Mouse (Mus musculus) neutrophil, adult 5-6 weeks (primary cell): ENCODE results near the gene Stambp. TPM values are rescaled to one million over a fixed set of nuclear protein-coding genes. Genes with fewer than 3 reads are reported as not detected.

Source experiments
- ATAC-seq: fragments of 151-379, 151-347 bp; 2 replicates; pipeline ENCODE4 v1.8.0; 2017; ENCODE audit warnings: mild to moderate bottlenecking, moderate TSS enrichment; ENCODE audit not compliant: insufficient number of reproducible peaks, poor library complexity, low FRiP score, severe bottlenecking; ENCODE audit errors: extremely low read depth
- total RNA-seq: library from RNA; stranded (forward); fragments of 200-1000 nt; gene quantifications from 2 replicates; pipeline ENCODE4 v1.2.3, GENCODE M21; 2017

The Stambp gene
- total RNA-seq, 1 experiment from 2014 or later, result 4.8 TPM

DNA sequence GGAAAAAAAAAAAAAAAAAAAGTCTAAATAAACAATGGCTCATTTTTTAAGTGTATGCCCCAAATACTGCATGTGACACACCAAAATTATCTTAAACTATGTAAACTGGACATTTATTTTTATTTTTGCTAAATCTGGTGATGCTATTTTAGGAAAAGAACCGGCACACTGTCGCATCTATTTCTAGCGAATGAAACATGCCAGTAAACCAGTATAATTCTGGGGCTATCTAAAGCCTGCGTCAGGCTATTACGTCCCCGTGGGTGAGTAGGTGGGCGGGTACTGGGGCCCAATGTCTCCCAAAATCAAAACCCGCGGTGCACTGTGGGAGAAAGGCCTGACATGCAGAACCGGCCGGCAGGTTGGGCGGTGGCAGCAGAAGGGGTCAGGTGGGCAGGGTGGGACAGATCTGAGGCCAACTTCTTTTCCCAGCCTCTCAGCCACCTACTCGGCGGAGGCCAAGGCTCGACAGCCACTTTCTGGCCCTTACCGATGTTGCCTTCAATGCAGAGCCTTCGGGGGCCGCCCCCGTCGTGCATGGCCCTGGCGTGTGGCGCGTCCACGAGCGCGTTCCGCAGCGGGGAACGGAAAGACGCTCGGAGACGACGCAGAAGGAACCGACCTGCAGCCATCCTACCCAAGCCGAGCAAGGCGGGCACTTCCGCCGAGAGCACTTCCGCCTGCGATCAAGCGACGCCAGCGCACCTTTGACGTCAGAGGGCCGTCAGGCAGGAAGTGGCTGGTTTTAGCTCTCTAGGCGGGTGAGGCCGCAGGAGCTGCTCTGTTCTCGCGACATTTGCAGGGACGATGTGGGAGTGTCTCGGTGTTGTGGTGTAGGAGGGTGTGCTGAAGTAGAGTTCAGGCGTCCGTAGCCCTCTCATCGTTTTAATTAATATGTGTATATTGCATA is 66.0 kb downstream of the Stambp start, which contains the start of gene Dguok:
Gene Dguok, minus strand, starts transcription at position 712 of the 910 bp plus-strand sequence.
- ATAC-seq, result peak; percentile 96

DNA sequence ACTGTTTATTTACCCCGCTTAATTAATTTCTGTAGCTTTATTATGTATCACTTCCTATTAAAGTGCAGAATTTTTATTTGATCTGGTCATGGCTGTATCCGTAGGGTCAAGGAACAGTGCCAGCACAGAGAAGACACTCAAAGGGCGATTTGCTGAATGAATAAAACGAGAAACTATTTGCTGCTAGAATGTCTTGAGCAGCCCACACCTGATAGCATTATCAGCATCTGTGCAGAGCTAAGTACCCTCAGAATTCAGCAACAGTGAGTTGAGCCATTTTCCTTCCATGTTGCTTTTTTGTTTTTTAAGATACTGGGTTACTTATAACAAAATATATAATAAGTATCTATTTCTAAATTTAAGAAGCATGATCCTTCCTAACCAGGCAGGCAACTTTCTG is 67.0 kb downstream of the Stambp start:
- ATAC-seq, result no peak

DNA sequence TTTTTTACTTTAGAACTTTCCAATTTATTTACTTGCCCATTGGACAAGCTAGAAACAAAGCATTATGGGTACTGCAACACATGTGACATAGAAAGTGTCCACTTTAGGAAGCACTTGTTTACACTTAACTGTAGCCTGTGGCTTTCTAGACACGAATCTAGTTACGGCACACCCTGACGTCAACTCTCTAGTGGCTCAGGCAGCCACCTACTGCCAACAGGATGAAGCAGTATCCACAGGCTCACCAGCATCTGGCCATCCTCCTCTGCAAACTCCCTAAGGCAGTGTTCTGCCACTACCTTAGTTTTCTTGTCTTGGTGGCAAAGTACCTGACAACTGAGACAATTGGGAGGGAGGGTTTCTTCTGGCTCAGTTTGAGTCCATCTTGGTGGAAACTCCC is 69.2 kb downstream of the Stambp start:
- no peak for ATAC-seq

DNA sequence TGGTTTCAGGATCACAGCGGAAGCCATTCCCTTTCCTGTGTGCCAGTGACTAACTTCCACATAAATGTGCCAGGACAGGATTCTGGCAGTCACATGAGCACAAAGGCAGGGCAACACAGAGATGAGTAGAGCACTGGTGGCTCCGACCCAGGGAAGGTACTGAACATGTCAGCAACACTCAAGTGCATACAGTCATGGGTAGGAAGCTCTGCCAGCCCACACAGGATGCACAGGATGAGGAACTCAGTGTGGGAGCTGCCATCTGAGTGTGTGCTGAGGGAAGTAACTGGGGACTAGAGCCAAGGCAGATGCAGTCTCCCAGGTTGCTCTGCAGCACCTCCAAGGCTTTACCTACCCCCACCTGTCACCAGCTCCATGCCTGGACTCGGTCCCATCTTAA is 69.9 kb downstream of the Stambp start:
- ATAC-seq, result no peak

DNA sequence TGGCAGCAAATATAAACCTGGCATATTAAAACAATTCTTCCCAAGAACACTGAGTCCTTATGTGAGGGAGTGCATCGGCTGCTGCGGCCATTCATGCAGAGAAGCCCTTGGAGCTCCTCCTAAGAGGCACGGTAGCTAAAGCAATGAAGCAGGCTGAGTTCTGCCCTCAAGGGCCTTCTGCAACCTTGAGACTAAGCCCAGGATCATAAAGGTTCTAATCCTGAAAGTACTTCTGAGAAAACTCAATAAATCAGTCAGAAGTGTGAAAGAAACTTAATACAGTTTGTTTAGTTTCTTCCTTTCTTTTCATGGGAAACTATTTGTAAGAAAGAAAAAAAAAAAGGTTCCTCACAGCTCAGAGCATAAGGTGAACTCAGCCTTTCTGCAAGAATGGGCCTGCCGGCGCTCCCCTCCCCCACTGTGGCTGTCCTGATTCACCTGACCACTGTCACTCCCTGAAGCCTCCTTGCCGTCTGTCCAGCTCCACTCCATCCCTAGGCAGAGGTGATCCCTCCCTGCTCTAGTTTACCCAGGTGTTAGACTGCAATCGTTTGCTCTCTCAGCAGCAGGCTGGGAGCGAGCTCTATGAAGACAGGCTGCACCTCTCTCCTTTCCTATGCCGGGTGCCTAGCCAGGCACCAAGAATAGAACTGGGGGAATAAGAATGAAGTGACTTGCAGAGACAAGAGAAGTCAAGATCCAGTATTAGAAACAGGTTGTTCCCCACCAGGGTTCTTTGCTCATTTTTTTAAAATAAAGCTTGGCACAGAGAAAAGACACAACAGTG is 70.8 kb downstream of the Stambp start:
- no peak for ATAC-seq

DNA sequence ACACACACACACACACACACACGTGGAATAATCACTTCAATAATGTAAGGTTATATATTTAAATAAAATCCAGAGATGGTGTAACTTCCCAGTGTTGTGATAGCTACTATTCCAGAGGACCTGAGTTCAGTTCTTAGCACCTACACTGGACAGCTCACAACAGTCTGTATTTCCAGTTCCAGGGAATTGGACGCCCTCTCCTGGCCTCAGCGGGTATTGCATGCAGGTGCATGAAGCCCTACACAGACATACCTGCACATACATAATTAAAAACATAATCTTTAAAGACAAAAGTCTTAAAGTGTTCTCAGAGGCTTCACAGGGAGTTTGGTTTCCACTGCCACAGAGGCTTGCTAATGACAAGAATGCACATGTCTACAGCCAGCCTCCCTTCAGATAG is 72.1 kb downstream of the Stambp start:
- ATAC-seq, result no peak

DNA sequence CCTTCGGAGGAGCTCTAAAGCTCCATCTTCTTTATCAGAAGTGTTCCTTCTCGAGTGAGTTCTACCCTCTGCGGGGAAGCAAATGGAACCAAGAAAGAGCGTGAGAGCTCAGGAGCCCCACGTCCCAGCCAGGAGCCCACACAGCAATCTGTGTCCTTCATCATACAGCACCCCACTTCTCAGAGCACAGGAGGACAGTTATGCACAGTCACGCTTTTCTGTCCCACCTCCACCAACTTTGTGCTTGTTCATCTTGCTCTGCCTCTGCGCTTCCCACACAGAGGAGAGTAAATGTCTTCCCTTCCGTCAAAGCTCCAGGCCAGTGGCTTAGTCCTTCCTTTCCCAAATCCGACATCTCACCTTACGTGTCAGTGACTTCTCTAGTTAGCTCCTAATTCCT is 73.5 kb downstream of the Stambp start:
- no peak for ATAC-seq

DNA sequence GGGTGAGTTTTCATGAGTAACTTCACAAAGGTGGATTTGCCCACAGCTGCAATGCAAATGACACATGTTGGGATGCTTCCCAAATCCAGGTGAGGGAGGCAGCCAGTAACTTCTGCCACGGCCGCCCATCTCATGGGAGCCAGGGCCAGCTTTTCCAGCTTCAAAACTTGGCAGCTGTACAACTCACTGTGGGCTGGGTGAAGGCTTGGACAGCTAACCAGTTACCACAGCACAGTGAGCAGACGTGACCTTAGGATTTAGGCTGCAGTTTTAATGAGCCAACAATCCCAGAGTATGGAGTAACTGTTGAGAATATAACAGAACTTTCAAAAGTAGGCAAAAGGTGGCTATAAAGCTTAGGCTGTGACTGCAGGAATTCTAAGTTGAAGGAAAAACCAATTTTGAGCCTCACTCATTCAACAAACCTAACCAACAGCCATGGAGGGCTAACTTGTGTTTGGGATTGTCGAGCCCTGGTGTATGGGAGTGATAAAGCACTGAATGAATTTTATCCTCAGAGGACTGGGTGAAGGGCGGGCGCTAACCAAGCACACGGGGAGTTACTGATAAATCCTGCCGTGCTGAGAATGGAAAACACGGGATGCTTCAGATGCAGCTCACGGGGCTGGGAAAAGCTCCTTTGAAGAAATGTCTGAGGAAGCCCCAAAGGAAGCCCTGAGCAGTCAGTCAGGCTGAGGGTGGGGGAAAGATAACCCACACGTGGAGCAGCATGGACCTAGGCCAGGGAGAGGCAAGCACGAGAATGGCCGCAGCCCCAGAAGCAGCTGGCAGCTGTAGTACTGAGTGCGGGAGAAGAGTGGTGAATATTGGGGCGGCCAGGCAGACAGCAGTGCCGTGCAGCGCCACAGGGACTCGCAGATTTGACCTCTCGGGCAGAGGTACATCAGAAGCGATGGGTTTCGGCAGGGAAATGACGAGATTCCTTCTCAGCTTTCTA is 75.5 kb downstream of the Stambp start:
- no peak for ATAC-seq

DNA sequence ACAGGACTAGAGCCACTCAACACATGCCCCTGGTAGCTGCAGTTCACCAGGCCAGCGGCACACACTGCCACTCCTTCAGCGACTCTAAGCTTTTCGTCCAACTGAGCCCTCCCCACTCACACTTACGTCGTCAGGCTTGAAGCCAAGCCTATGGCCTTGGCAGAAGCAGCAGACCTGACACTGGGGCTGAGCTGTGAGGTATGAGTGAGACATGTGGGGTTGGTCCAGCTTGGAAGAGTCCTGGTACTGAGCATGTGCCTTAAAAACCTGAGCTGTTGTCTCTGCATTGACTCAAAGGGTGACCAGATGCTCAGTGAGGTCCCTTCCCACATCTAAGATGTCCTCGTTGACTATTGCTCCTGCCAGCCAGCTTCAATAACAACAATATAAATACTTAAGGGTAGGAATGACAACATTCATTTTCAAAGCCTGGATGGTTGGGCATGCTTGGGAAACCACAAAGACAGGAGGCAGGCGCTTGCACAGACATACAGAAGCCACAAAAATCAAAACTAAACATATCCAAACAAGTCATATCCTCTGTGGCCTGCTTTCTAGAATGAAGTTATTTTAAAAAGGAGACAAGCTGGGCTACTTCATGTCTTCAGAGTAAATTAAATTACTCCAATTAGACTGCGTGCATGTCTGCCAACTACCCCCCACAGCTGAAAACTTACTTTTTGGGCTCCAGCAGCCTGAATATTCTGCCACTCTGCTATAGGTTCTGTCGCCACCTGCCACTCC is 76.3 kb downstream of the Stambp start:
- ATAC-seq, result no peak

Other genes with a start within 250 kb of the Stambp start
- gene Mthfd2, start 246.8 kb downstream of the Stambp start, total RNA-seq, result 8.4 and 10.6 TPM in 2 replicates
- gene Mob1a, start 246.7 kb downstream of the Stambp start, total RNA-seq, result 245 and 270 TPM in 2 replicates
- gene Bola3, start 223.6 kb downstream of the Stambp start, total RNA-seq, result 24.7 and 25.7 TPM in 2 replicates
- gene Tet3, start 113.6 kb downstream of the Stambp start, total RNA-seq, result 37.2 and 39.9 TPM in 2 replicates
- 46.1 and 46.7 TPM in 2 replicates for gene Dguok, start 65.8 kb downstream of the Stambp start, total RNA-seq
- not detected in 2 replicates for gene Actg2, start 36.5 kb downstream of the Stambp start, total RNA-seq
- not detected in 2 replicates for gene Clec4f, start 83.5 kb upstream of the Stambp start, total RNA-seq
- not detected in 2 replicates for gene Cd207, start 105.1 kb upstream of the Stambp start, total RNA-seq
- gene Vax2, start 138.5 kb upstream of the Stambp start, total RNA-seq, result not detected in 2 replicates
- not detected in 2 replicates for gene Atp6v1b1, start 170.3 kb upstream of the Stambp start, total RNA-seq
- not detected in 2 replicates for gene Ankrd53, start 189.9 kb upstream of the Stambp start, total RNA-seq
- 30.7 and 34.7 TPM in 2 replicates for gene Tex261, start 203.1 kb upstream of the Stambp start, total RNA-seq
- gene Nagk, start 222.3 kb upstream of the Stambp start, total RNA-seq, result 18.2 and 18.4 TPM in 2 replicates